Mouse (Mus musculus) heart, embryonic 11.5 days (tissue): ENCODE measurements at regions not wholly inside any gene's neighbourhood (a gene's known extent, or its start where the extent isn't known, plus 50 kb on each side); places are given as distances from the start of the nearest gene placed in this dataset.
"Not testable (repeated sequence)": the region's sequence is repeated elsewhere in the genome, so short reads cannot be mapped to it uniquely, and the experiment has no call there.

ENCODE experiments used
- ATAC-seq: fragments of 200-750 bp; cut with Nextera tagmentation; replicated peaks from 2 replicates; pipeline ENCODE4 v1.8.0; 2017; ENCODE audit warnings: moderate library complexity; ENCODE audit not compliant: insufficient number of reproducible peaks, low FRiP score, low TSS enrichment
- H3K27ac ChIP-seq: fragments of 300-500 bp; sonication (generic); 2 replicates; pipeline ENCODE4 v1.5.1; 2014; ENCODE audit warnings: mild to moderate bottlenecking, low read depth, low read length
- H3K27me3 ChIP-seq: fragments of 300-500 bp; sonication (generic); 2 replicates; pipeline ENCODE4 v1.6.1; 2014; ENCODE audit warnings: mild to moderate bottlenecking, low read length, mixed read lengths; ENCODE audit not compliant: control insufficient read depth, insufficient read depth
- H3K36me3 ChIP-seq: fragments of 300-500 bp; sonication (generic); 2 replicates; pipeline ENCODE4 v1.6.1; 2014; ENCODE audit warnings: mild to moderate bottlenecking, low read length, moderate library complexity, mixed read lengths; ENCODE audit not compliant: control insufficient read depth, insufficient read depth
- H3K4me1 ChIP-seq: fragments of 300-500 bp; sonication (generic); 2 replicates; pipeline ENCODE4 v1.6.1; 2014; ENCODE audit warnings: low read length; ENCODE audit not compliant: control insufficient read depth, insufficient read depth
- H3K4me2 ChIP-seq: fragments of 300-500 bp; sonication (generic); 2 replicates; pipeline ENCODE4 v1.6.1; 2014; ENCODE audit warnings: mild to moderate bottlenecking, moderate library complexity
- H3K4me3 ChIP-seq: fragments of 300-500 bp; sonication (generic); 2 replicates; pipeline ENCODE4 v1.5.1; 2014; ENCODE audit warnings: low read depth, low read length
- H3K9ac ChIP-seq: fragments of 300-500 bp; sonication (generic); 2 replicates; pipeline ENCODE4 v1.6.1; 2014; ENCODE audit warnings: mild to moderate bottlenecking, low read depth, low read length, moderate library complexity
- H3K9me3 ChIP-seq: fragments of 300-500 bp; sonication (generic); replicated peaks from 2 replicates; pipeline ENCODE4 v1.6.1; 2016; ENCODE audit warnings: low read length; ENCODE audit not compliant: control insufficient read depth
- WGBS: fragments of 180-500 bp; shearing (Covaris S2); extraction: QIAGEN DNeasy Blood & Tissue Kit; methylation state at CpG from one replicate; pipeline ENCODE4 v1.1.7; 2014; ENCODE audit not compliant: insufficient replicate concordance; 5-methylcytosine and 5-hydroxymethylcytosine counted together

DNA sequence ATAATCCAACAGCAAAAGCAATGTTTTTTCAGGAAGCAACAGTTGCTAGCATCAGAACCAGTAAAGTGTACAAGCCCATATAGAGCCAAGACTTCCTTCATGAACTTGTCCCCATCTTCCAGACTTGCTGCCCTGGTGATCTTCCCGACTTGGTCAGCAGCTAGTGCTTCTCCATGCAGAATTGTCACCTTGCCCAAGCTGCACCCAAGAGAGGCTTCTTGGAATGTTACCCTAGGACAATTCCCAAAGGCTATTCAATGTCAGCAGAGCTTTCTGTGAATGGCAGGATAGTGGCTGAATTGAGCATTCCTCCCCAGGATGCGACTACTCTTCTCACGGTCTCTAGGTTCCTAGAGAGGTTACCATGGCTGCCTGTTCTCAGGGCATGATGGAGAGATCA, 479.6 kb upstream of the BB014433 start:
- H3K4me3 ChIP-seq: no peak overlapping the region
- WGBS: 81% methylated on average over 3 of the region's 3 CpGs
- no peaks in the 10 kb centered on the region for H3K27me3 ChIP-seq
- no peak overlapping the region for H3K4me2 ChIP-seq
- no peak for ATAC-seq
- no peak overlapping the region for H3K9ac ChIP-seq
- no peaks in the 10 kb centered on the region for H3K36me3 ChIP-seq
- no peaks in the 10 kb centered on the region for H3K9me3 ChIP-seq
- no peak overlapping the region for H3K27ac ChIP-seq
- no peaks in the 10 kb centered on the region for H3K4me1 ChIP-seq

GRCm38 (mm10) chr8:15519896-15520295, 474.0 kb upstream of the BB014433 start:
- not testable (repeated sequence) for H3K4me1 ChIP-seq, ATAC-seq, H3K27ac ChIP-seq, H3K9me3 ChIP-seq, H3K4me2 ChIP-seq, H3K9ac ChIP-seq, H3K4me3 ChIP-seq, H3K36me3 ChIP-seq, H3K27me3 ChIP-seq
- WGBS: 60% methylated on average over 17 of the region's 19 CpGs

DNA sequence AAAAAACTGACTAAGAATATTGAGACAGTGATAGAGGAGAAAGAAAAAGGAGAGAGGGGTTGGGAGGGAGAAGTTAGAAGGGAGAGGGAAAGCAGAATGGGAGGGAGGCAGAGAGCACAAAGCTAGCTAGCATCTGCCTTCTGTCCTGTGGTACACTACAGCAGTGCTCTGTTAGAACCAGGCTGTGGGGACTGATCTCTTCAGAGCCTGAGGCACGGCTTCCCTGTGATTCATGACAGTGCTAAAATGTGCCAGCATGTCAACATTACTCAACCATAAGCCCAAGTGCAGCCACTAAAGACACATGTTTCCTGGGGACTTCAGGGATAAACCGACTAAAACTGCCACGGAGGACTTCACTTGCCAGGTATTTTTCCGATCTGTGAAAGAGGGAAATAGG, 455.1 kb upstream of the BB014433 start:
- Histone ChIP-seq H3K27me3 (no peaks in the 10 kb centered on the region), H3K27ac (no peak overlapping the region), H3K4me2 (no peak overlapping the region), H3K4me1 (no peaks in the 10 kb centered on the region), H3K9me3 (no peaks in the 10 kb centered on the region), H3K36me3 (no peaks in the 10 kb centered on the region), H3K9ac (no peak overlapping the region), H3K4me3 (no peak overlapping the region)
- WGBS: 88% methylated on average over 4 of the region's 4 CpGs
- no peak for ATAC-seq

GRCm38 (mm10) chr8:15497566-15497965, 451.7 kb upstream of the BB014433 start:
- WGBS: 74% methylated on average over 5 of the region's 5 CpGs
- H3K27me3 ChIP-seq: no peaks in the 10 kb centered on the region
- H3K36me3 ChIP-seq: no peaks in the 10 kb centered on the region
- ATAC-seq: no peak
- no peak overlapping the region for H3K4me3 ChIP-seq
- H3K4me2 ChIP-seq: no peak overlapping the region
- no peaks in the 10 kb centered on the region for H3K4me1 ChIP-seq
- no peaks in the 10 kb centered on the region for H3K9me3 ChIP-seq
- H3K27ac ChIP-seq: no peak overlapping the region
- H3K9ac ChIP-seq: no peak overlapping the region

DNA sequence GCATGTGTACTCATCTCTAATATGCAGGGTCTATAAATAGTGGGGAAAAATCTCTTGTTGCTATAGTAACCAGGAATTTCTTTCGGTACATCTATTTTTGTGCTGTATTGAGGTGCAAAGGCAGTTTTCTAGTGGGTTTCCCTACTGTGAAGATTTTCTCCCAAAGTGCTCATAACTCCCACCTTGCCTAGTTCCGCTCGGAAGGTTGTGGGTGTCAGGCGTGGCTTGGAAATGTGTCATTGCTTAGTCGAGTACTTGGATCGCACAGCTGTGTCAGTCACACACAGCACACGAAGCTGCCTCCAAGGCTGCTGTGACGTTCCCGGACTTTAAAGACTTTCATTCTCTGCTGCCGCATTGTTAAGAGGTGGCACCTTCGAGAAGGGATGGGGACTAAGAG, 450.4 kb upstream of the BB014433 start:
- Histone ChIP-seq H3K27me3 (no peaks in the 10 kb centered on the region), H3K4me1 (no peaks in the 10 kb centered on the region), H3K9me3 (no peaks in the 10 kb centered on the region), H3K4me2 (no peak overlapping the region), H3K9ac (no peak overlapping the region), H3K27ac (no peak overlapping the region), H3K4me3 (no peak overlapping the region), H3K36me3 (no peaks in the 10 kb centered on the region)
- no peak for ATAC-seq
- WGBS: 82% methylated on average over 11 of the region's 11 CpGs

DNA sequence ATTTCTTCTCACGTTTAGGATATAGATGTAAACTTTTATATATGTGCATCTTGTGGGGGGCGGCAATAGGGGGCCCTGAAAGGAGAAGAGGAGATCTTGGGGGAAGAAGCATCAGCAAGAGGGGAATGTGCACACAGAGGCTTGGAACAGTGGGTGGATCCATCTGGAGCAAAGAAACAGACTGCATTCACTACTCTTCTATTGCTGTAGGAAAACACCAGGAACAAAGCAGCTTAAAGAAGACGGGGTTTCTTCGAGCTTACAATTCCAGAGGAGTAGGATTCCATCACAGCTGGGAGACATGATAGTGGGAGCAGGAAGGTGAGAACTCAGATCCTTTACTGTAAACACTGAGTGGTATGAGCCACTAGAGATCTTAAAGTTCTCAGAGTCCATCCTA, 444.9 kb upstream of the BB014433 start:
- no peaks in the 10 kb centered on the region for H3K4me1 ChIP-seq
- no peak overlapping the region for H3K4me2 ChIP-seq
- H3K27me3 ChIP-seq: no peaks in the 10 kb centered on the region
- WGBS: 83% methylated on average over 4 of the region's 4 CpGs
- no peak overlapping the region for H3K4me3 ChIP-seq
- no peak overlapping the region for H3K9ac ChIP-seq
- no peak for ATAC-seq
- H3K27ac ChIP-seq: no peak overlapping the region
- no peaks in the 10 kb centered on the region for H3K9me3 ChIP-seq
- no peaks in the 10 kb centered on the region for H3K36me3 ChIP-seq

GRCm38 (mm10) chr8:15487579-15487978, 441.7 kb upstream of the BB014433 start:
- H3K4me2 ChIP-seq: no peak overlapping the region
- no peaks in the 10 kb centered on the region for H3K4me1 ChIP-seq
- H3K36me3 ChIP-seq: no peaks in the 10 kb centered on the region
- no peak overlapping the region for H3K27ac ChIP-seq
- no peak overlapping the region for H3K4me3 ChIP-seq
- ATAC-seq: no peak
- H3K9me3 ChIP-seq: no peaks in the 10 kb centered on the region
- no peaks in the 10 kb centered on the region for H3K27me3 ChIP-seq
- H3K9ac ChIP-seq: no peak overlapping the region
- 64% methylated on average over 5 of the region's 5 CpGs for WGBS

DNA sequence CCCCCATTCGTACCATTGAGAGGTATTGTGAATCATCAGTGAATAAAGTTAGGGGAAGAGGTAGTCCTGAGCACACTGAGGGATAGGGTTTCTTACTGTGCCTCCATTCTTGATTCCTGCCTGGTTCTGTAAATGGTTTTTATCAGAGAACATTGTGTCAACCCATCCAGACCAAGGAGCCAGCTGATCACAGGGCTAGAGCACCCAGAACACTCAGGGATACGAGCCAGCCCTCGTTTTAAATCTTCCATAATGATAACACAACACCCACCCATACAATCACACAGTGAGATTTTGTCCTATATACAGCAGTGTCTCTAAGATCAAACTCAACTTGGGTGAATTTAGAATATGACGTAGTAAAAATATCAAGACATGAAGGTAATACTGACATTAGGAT, 424.7 kb upstream of the BB014433 start:
- Histone ChIP-seq H3K4me3 (no peak overlapping the region), H3K9me3 (no peaks in the 10 kb centered on the region), H3K4me1 (no peaks in the 10 kb centered on the region), H3K27me3 (no peaks in the 10 kb centered on the region), H3K27ac (no peak overlapping the region), H3K4me2 (no peak overlapping the region), H3K36me3 (no peaks in the 10 kb centered on the region), H3K9ac (no peak overlapping the region)
- WGBS: 76% methylated on average over 4 of the region's 4 CpGs
- no peak for ATAC-seq

DNA sequence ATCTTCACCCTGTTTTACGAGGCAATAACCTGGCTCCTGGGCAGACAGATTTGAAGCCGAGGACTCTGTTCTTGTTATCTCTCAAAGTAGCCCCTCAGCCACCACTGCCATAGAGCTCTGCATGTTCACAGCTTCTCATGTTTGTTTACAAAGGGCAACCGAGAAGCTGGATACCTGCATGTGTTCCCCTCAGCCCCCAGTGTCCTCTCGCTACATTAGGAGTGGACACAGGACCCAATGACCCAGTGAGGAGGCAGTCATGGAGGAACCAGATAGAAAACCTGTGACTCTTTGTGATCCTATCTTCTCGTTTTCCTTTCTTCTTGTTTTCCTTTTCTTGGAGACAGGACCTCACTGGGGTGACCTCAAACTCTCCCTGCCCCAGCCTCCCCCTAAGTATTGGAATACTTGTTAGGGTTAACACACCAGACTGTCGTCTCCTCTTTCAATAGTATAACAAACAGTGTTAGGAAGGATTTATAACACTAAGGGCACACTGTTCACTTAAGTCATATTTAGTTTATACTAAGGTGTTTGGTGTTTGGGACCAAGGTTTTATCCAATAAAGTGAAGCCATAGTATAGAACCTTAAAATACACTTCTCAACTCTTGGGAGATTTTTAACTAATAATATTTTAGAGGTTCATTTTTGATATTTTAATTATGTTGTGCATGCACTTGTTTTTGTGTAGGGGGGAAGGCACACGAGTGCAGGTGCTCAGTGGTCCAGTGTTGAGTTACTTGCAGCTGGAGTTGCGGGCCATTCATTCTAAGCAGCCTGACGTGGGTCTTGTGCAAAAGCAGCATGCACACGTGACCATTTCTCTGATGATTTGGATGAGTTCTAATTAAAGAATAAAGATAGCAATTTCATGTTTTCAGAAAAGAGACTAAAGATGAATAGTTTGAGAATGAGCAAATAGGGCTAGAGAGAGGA, 422.9 kb upstream of the BB014433 start:
- Histone ChIP-seq H3K4me1 (no peaks in the 10 kb centered on the region), H3K9ac (no peak overlapping the region), H3K36me3 (no peaks in the 10 kb centered on the region), H3K4me3 (no peak overlapping the region), H3K27ac (no peak overlapping the region), H3K4me2 (no peak overlapping the region), H3K27me3 (no peaks in the 10 kb centered on the region), H3K9me3 (no peaks in the 10 kb centered on the region)
- 74% methylated on average over 10 of the region's 10 CpGs for WGBS
- no peak for ATAC-seq
